Mouse (Mus musculus) B cell, adult 2 months (primary cell): ENCODE results near the gene Kctd2.
A peak's percentile ranks its signal among the peaks of the same experiment; 100 is the strongest.
"Not testable (repeated sequence)": the region's sequence is repeated elsewhere in the genome, so short reads cannot be mapped to it uniquely, and the experiment has no call there.

ENCODE experiments used
- DNase-seq, 2 experiments: peaks; one replicate each; pipeline ENCODE4 v3.0.0; 2022

The Kctd2 gene

GRCm38 (mm10) chr11:115439906-115440595 is 20.1 kb downstream of the Kctd2 start, which contains the start of gene Trim80:
Trim80 (plus strand) TSS chr11:115440545.
- DNase-seq = peak; percentile 22

- DNase-seq = no peak
These were observed 21.5 kb downstream of the Kctd2 start for GRCm38 (mm10) chr11:115441417-115441816.

GRCm38 (mm10) chr11:115446906-115447305 is 27.0 kb downstream of the Kctd2 start:
- no peak for DNase-seq

- DNase-seq = no peak
These were observed 27.5 kb downstream of the Kctd2 start for GRCm38 (mm10) chr11:115447321-115447885.

- DNase-seq = no peak
These were observed 28.1 kb downstream of the Kctd2 start for GRCm38 (mm10) chr11:115448075-115448474.

GRCm38 (mm10) chr11:115448998-115449397 is 29.1 kb downstream of the Kctd2 start:
- no peak for DNase-seq

- DNase-seq = no peak
These were observed 30.2 kb downstream of the Kctd2 start for GRCm38 (mm10) chr11:115450176-115450575.

- DNase-seq = no peak
These were observed 31.9 kb downstream of the Kctd2 start for GRCm38 (mm10) chr11:115451781-115452241.

GRCm38 (mm10) chr11:115452281-115452860 is 32.4 kb downstream of the Kctd2 start:
- DNase-seq = no peak

- DNase-seq = no peak
These were observed 33.4 kb downstream of the Kctd2 start for GRCm38 (mm10) chr11:115453306-115453705.

- DNase-seq = not testable (repeated sequence)
These were observed 34.9 kb downstream of the Kctd2 start for GRCm38 (mm10) chr11:115454822-115455221.

- no peak for DNase-seq
These were observed 35.7 kb downstream of the Kctd2 start for GRCm38 (mm10) chr11:115455619-115456018.

GRCm38 (mm10) chr11:115456182-115456581 is 36.3 kb downstream of the Kctd2 start:
- DNase-seq = no peak

GRCm38 (mm10) chr11:115457405-115457804 is 37.5 kb downstream of the Kctd2 start:
- DNase-seq = no peak

- DNase-seq = peak in 1 of 2 experiments; percentile 13
These were observed 41.0 kb downstream of the Kctd2 start for GRCm38 (mm10) chr11:115460976-115461375.

GRCm38 (mm10) chr11:115461846-115462242 is 41.9 kb downstream of the Kctd2 start:
- DNase-seq = no peak

- no peak for DNase-seq
These were observed 42.4 kb downstream of the Kctd2 start, which contains the start of gene Slc16a5 for GRCm38 (mm10) chr11:115462243-115462891. Slc16a5 (plus strand) TSS chr11:115462474.

GRCm38 (mm10) chr11:115463397-115463796 is 43.5 kb downstream of the Kctd2 start:
- no peak for DNase-seq

GRCm38 (mm10) chr11:115464851-115465250 is 44.9 kb downstream of the Kctd2 start:
- DNase-seq = no peak

- no peak for DNase-seq
These were observed 47.3 kb downstream of the Kctd2 start for GRCm38 (mm10) chr11:115467217-115467618.

- no peak for DNase-seq
These were observed 52.3 kb downstream of the Kctd2 start for GRCm38 (mm10) chr11:115472183-115472582.

- DNase-seq = peak; percentile 93 to 94
These were observed 53.8 kb downstream of the Kctd2 start for GRCm38 (mm10) chr11:115473626-115474275.
